Mouse (Mus musculus) spleen, adult 18-20 months (tissue): ENCODE measurements around the gene Arsa.

Experiments used
- DNase-seq, 2 experiments: peaks; one replicate each; pipeline ENCODE4 v3.0.0; 2022; ENCODE audit warnings: mixed read lengths in 2 of 2

Arsa gene

GRCm38 (mm10) chr15:89477091-89477491 lies at the start of gene Arsa:
Gene Arsa (minus strand): TSS chr15:89477425.
- DNase-seq = no peak

- no peak for DNase-seq
These were observed 49.6 kb upstream of the Arsa start for GRCm38 (mm10) chr15:89526776-89527325.

GRCm38 (mm10) chr15:89525896-89526295 lies 48.7 kb upstream of the Arsa start:
- DNase-seq = no peak

- DNase-seq = no peak
These were observed 48.2 kb upstream of the Arsa start for GRCm38 (mm10) chr15:89525464-89525863.

- no peak for DNase-seq
These were observed 47.6 kb upstream of the Arsa start for GRCm38 (mm10) chr15:89524611-89525415.

GRCm38 (mm10) chr15:89524001-89524571 lies 46.9 kb upstream of the Arsa start:
- DNase-seq = no peak

- no peak for DNase-seq
These were observed 46.1 kb upstream of the Arsa start for GRCm38 (mm10) chr15:89523283-89523832.

GRCm38 (mm10) chr15:89522566-89523282 lies 45.5 kb upstream of the Arsa start:
- no peak for DNase-seq

GRCm38 (mm10) chr15:89521951-89522350 lies 44.7 kb upstream of the Arsa start:
- no peak for DNase-seq

- DNase-seq = no peak
These were observed 35.5 kb upstream of the Arsa start for GRCm38 (mm10) chr15:89512679-89513078.

- no peak for DNase-seq
These were observed 30.5 kb upstream of the Arsa start for GRCm38 (mm10) chr15:89507751-89508150.

- DNase-seq = no peak
These were observed 27.6 kb upstream of the Arsa start for GRCm38 (mm10) chr15:89504838-89505237.

GRCm38 (mm10) chr15:89501321-89501720 lies 24.1 kb upstream of the Arsa start:
- DNase-seq = no peak

- no peak for DNase-seq
These were observed 23.1 kb upstream of the Arsa start for GRCm38 (mm10) chr15:89500221-89500791.

- DNase-seq = peak in 1 of 2 experiments; percentile 13
These were observed 22.6 kb upstream of the Arsa start for GRCm38 (mm10) chr15:89499784-89500220.

GRCm38 (mm10) chr15:89498961-89499688 lies 21.9 kb upstream of the Arsa start, which contains the start of gene Shank3:
Gene Shank3 (plus strand): TSS chr15:89499623.
- no peak for DNase-seq

- no peak for DNase-seq
These were observed 21.1 kb upstream of the Arsa start for GRCm38 (mm10) chr15:89498049-89498960.

GRCm38 (mm10) chr15:89497391-89498048 lies 20.3 kb upstream of the Arsa start:
- DNase-seq = no peak

GRCm38 (mm10) chr15:89496841-89497240 lies 19.6 kb upstream of the Arsa start:
- DNase-seq = no peak

- DNase-seq = no peak
These were observed 18.9 kb upstream of the Arsa start for GRCm38 (mm10) chr15:89496131-89496530.
